Mouse (Mus musculus): ENCODE data around the gene Mfsd2b. TPM values are rescaled to one million over a fixed set of nuclear protein-coding genes. Genes with fewer than 3 reads are reported as not detected.

The Mfsd2b gene
- polyA plus RNA-seq, 1 experiment from 2014 or later, result 2.5 TPM

Other genes starting within 250 kb of the Mfsd2b start
- gene Fam228a, start 135.9 kb downstream of the Mfsd2b start, polyA plus RNA-seq (2016; fragmentation: Nextera tagmentation; extraction: Ambion mirVana), result 0.26 and 0.73 TPM in 2 replicates
- 3.6 and 3.8 TPM in 2 replicates for gene Pfn4, start 105.3 kb downstream of the Mfsd2b start, polyA plus RNA-seq (2016; fragmentation: Nextera tagmentation; extraction: Ambion mirVana)
- gene Fam228b, start 105.1 kb downstream of the Mfsd2b start, polyA plus RNA-seq (2016; fragmentation: Nextera tagmentation; extraction: Ambion mirVana), result 2.9 and 4.9 TPM in 2 replicates
- 310 and 312 TPM in 2 replicates for gene Sf3b6, start 56.8 kb downstream of the Mfsd2b start, polyA plus RNA-seq (2016; fragmentation: Nextera tagmentation; extraction: Ambion mirVana)
- 10.5 and 11.2 TPM in 2 replicates for gene Fkbp1b, start 32.8 kb downstream of the Mfsd2b start, polyA plus RNA-seq (2016; fragmentation: Nextera tagmentation; extraction: Ambion mirVana)
- 26.7 and 27.7 TPM in 2 replicates for gene Wdcp, start 31.1 kb downstream of the Mfsd2b start, polyA plus RNA-seq (2016; fragmentation: Nextera tagmentation; extraction: Ambion mirVana)
- gene Ubxn2a, start 33.3 kb upstream of the Mfsd2b start, polyA plus RNA-seq (2016; fragmentation: Nextera tagmentation; extraction: Ambion mirVana), result 28.3 and 30.6 TPM in 2 replicates
- gene Atad2b, start 43.0 kb upstream of the Mfsd2b start, polyA plus RNA-seq (2016; fragmentation: Nextera tagmentation; extraction: Ambion mirVana), result 22.9 and 23.9 TPM in 2 replicates